Mouse (Mus musculus) heart, embryonic 10.5 days (tissue): ENCODE data around the gene Lix1. TPM values are rescaled to one million over a fixed set of nuclear protein-coding genes. Genes with fewer than 3 reads are reported as not detected.

Source experiments
- DNase-seq: peaks from one replicate; pipeline ENCODE4 v3.0.0-alpha.2; 2017; ENCODE audit warnings: low spot score
- H3K27ac ChIP-seq: fragments of 300-500 bp; sonication (generic); 2 replicates; pipeline ENCODE4 v1.5.1; 2016; ENCODE audit warnings: mild to moderate bottlenecking
- H3K27me3 ChIP-seq: fragments of 300-500 bp; sonication (generic); 2 replicates; pipeline ENCODE4 v1.6.1; 2016; ENCODE audit warnings: mild to moderate bottlenecking; ENCODE audit not compliant: poor library complexity, insufficient read depth, severe bottlenecking
- H3K36me3 ChIP-seq: fragments of 300-500 bp; sonication (generic); 2 replicates; pipeline ENCODE4 v1.6.1; 2016; ENCODE audit warnings: mild to moderate bottlenecking, moderate library complexity
- H3K4me1 ChIP-seq: fragments of 300-500 bp; sonication (generic); 2 replicates; pipeline ENCODE4 v1.6.1; 2016; ENCODE audit warnings: mild to moderate bottlenecking
- H3K4me3 ChIP-seq: fragments of 300-500 bp; sonication (generic); 2 replicates; pipeline ENCODE4 v1.5.1; 2016; ENCODE audit warnings: mild to moderate bottlenecking, moderate library complexity
- H3K9me3 ChIP-seq: fragments of 300-500 bp; sonication (generic); 2 replicates; pipeline ENCODE4 v1.6.1; 2016; ENCODE audit warnings: mild to moderate bottlenecking, moderate library complexity
- WGBS: fragments of 180-500 bp; shearing (Covaris S2); methylation state at CpG from one replicate; pipeline ENCODE4 v1.1.7; 2016; 5-methylcytosine and 5-hydroxymethylcytosine counted together
- polyA plus RNA-seq: library from polyadenylated mRNA; unstranded; fragments of >200 nt; fragmentation: Nextera tagmentation; extraction: Ambion mirVana; gene quantifications from 2 replicates; pipeline ENCODE4 v1.2.1, GENCODE M21; 2016

Gene Lix1
- polyA plus RNA-seq, 1 experiment from 2014 or later: 31.2 TPM

DNA sequence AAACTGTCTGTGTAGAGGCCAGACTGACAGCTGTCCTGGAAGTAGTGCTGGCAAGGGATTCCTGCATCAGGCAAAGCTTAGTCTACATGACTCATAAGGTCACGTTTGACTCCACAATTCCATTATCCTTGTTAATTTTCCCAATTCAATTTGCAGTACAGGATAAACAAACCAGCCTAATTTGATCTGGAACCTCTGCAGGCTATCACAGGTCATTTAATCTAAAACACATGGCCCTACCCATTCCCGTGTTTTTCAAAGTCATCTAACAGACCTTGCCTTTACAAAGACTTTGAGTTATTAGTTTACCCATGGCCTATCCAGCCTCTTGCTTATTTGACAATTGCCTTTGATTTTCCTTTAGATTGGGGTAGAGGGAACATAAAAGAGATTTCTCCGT, 23.4 kb downstream of the Lix1 start:
- Histone ChIP-seq H3K9me3 (no peaks in the 10 kb centered on the region), H3K27me3 (no peaks in the 10 kb centered on the region), H3K36me3 (no peaks in the 10 kb centered on the region), H3K27ac (no peak overlapping the region), H3K4me1 (no peaks in the 10 kb centered on the region), H3K4me3 (no peak overlapping the region)
- no peak for DNase-seq
- WGBS: 55% methylated on average over 3 of the region's 3 CpGs

DNA sequence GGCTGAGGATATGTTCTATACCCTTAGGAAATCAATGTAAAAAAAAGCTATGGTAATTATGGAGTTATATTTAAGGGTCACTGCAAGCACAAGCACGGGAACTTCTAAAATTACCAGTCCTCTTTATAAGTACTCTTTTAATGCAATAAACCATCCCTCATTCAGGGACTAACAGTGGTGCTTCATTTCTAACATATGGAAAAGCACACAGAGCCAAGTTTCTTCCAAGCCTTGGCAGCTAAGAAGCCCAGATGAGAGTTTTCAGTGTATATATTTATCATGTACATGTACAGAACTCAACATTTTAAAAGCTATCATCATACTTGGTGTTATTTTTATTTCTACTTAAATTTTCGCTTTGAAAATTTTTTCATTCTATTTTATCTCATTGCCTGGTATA, 26.4 kb downstream of the Lix1 start:
- WGBS: 79% methylated on average over 2 of the region's 2 CpGs
- H3K36me3 ChIP-seq: no peaks in the 10 kb centered on the region
- no peak overlapping the region for H3K27ac ChIP-seq
- H3K9me3 ChIP-seq: no peaks in the 10 kb centered on the region
- H3K4me3 ChIP-seq: no peak overlapping the region
- DNase-seq: no peak
- H3K4me1 ChIP-seq: no peaks in the 10 kb centered on the region
- H3K27me3 ChIP-seq: no peaks in the 10 kb centered on the region

GRCm38 (mm10) chr17:17433679-17434078, 31.2 kb downstream of the Lix1 start:
- Histone ChIP-seq H3K27me3 (no peaks in the 10 kb centered on the region), H3K4me3 (no peak overlapping the region), H3K27ac (no peak overlapping the region), H3K36me3 (no peaks in the 10 kb centered on the region), H3K9me3 (no peaks in the 10 kb centered on the region), H3K4me1 (peaks cover 5% of the 10 kb centered on the region; the same call in 1 of the 2 replicates)
- no peak for DNase-seq
- 82% methylated on average over 4 of the region's 4 CpGs for WGBS

GRCm38 (mm10) chr17:17438576-17439191, 36.2 kb downstream of the Lix1 start:
- Histone ChIP-seq H3K9me3 (no peaks in the 10 kb centered on the region), H3K27me3 (no peaks in the 10 kb centered on the region), H3K4me3 (no peak overlapping the region), H3K4me1 (peaks cover 12% of the 10 kb centered on the region; the same call in 1 of the 2 replicates), H3K27ac (peak overlapping the region; percentile 77), H3K36me3 (no peaks in the 10 kb centered on the region)
- peak; percentile 82 for DNase-seq

DNA sequence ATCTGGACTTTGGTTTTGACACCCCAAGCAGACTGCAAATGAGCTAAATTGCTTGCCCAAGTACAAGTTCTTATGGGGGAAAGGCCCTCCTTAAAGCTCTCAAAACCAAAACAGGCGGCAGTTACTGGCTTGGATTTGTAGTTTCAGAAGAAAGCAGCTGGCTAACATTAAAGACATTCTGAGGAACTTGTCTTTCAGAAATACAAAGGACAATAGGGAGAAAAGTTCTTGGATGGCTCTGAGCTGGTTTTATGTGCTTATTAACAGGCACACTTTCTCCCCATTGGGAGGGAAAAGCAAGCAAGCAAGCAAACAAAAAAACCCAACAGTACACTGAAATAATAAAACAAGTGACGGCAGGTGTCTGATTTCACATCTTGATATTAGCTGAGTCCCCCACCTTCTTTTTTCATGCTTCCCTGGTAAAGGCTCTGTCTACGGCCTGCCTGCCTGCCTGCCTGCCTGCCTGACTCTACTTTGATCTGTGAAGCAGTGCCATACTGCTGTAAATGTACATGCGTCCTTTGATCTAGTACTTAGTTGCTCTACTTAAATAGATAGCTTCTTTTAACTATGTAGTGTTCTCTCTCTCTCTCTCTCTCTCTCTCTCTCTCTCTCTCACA, 39.5 kb downstream of the Lix1 start:
- 40% methylated on average over 4 of the region's 4 CpGs for WGBS
- H3K27me3 ChIP-seq: no peaks in the 10 kb centered on the region
- no peak overlapping the region; the same call in 1 of the 2 replicates for H3K27ac ChIP-seq
- no peaks in the 10 kb centered on the region for H3K36me3 ChIP-seq
- H3K9me3 ChIP-seq: no peaks in the 10 kb centered on the region
- H3K4me1 ChIP-seq: peaks cover 12% of the 10 kb centered on the region; the same call in 1 of the 2 replicates
- no peak for DNase-seq
- H3K4me3 ChIP-seq: no peak overlapping the region

- Histone ChIP-seq H3K27ac (no peak overlapping the region), H3K9me3 (no peaks in the 10 kb centered on the region), H3K4me1 (peaks cover 7% of the 10 kb centered on the region; the same call in 1 of the 2 replicates), H3K36me3 (no peaks in the 10 kb centered on the region), H3K27me3 (no peaks in the 10 kb centered on the region), H3K4me3 (no peak overlapping the region)
- DNase-seq: no peak
- 83% methylated on average over 3 of the region's 3 CpGs for WGBS
Measured at GRCm38 (mm10) chr17:17444297-17444886, 41.9 kb downstream of the Lix1 start.

DNA sequence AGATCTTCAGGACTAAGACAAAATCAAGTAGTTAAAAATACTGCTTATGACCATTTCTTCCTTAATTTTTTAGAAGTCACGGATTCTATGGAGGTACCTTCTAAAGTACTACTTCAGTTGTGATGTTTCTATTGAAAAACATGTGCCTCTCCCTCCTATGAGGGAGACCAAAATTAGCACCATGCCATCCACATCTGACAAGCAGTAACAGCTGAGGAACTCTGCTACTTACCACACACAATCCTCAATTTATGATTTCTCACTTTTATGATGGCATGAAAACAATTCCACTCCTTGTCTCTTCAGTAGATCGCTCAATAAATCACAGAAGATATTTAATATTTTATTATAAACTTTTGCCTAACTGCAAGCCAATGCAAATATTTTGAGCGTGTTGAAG, 44.2 kb downstream of the Lix1 start:
- no peak for DNase-seq
- WGBS: 84% methylated on average over 3 of the region's 3 CpGs
- no peak overlapping the region for H3K27ac ChIP-seq

GRCm38 (mm10) chr17:17447821-17448220, 45.3 kb downstream of the Lix1 start:
- 0 out of 2 replicates have a peak overlapping the region, but pooled peaks have one; percentile 91 for H3K27ac ChIP-seq
- WGBS: 86% methylated on average over 5 of the region's 5 CpGs

More for the DNA sequence above, 44.2 kb downstream of the Lix1 start:
- Histone ChIP-seq H3K36me3 (no peaks in the 10 kb centered on the region), H3K4me3 (no peak overlapping the region), H3K9me3 (no peaks in the 10 kb centered on the region), H3K27me3 (no peaks in the 10 kb centered on the region), H3K4me1 (peaks cover 13% of the 10 kb centered on the region; the same call in 1 of the 2 replicates)

DNA sequence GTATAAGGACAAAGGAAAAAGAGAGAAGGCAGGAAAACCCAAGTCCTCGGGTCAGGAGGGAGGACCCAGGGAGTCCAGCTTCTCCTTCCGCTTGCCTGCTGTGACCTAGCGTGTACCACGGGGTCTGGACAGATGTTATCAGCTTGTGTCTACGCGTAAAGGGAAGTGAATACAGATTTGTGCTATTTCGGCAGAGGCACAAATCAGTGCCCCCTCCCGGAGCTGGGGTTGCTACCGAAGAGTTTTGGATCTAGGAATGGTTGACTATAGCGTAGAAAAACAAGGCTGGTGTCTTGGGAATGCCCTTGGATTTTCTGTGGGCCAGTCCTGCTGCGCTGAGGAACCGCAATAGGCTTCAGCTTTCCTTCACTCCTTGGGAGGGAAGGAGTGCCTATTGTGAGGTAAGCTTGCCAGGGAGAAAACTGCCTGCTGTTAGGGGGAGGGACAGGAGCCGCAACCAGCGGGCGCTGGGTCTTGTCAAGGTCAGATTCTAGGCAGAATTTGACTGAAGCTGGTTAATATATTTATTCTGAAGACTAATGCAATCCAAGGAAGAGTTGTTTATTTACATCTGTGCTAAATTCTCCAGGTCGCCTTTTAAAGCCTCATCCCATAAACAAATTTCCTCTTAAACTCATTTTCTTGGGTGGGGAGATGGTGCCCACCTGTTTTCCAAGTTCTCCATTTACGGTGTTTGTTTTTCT, 46.4 kb downstream of the Lix1 start:
- peak; percentile 78 for DNase-seq
- Histone ChIP-seq H3K27ac (peak overlapping the region; percentile 91), H3K4me1 (peaks cover 13% of the 10 kb centered on the region; the same call in 1 of the 2 replicates), H3K36me3 (no peaks in the 10 kb centered on the region), H3K9me3 (no peaks in the 10 kb centered on the region), H3K27me3 (no peaks in the 10 kb centered on the region), H3K4me3 (peak overlapping the region; percentile 59)
- WGBS: 1% methylated on average over 17 of the region's 17 CpGs

More at GRCm38 (mm10) chr17:17447821-17448220, 45.3 kb downstream of the Lix1 start:
- H3K36me3 ChIP-seq: no peaks in the 10 kb centered on the region
- no peaks in the 10 kb centered on the region for H3K27me3 ChIP-seq
- H3K9me3 ChIP-seq: no peaks in the 10 kb centered on the region
- peaks cover 13% of the 10 kb centered on the region; the same call in 1 of the 2 replicates for H3K4me1 ChIP-seq
- H3K4me3 ChIP-seq: no peak overlapping the region
- DNase-seq: no peak

DNA sequence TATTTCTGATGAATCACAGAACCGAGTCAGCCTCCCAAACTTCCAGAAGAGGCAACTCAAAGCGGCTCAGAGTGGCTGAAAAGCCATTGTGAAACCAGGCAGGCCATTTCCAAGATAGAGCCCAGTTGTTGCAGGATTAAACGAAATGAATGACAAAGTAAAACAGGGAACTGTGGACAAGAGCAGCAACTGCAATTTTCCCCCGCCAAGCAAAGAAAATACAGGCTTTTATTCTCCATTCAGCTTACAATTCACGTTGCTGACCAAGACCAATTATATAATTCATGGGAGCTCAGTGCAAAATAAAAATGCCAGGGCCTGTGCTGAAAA, 46.9 kb downstream of the Lix1 start:
- no peak for DNase-seq
- Histone ChIP-seq H3K4me3 (peak overlapping the region; percentile 59), H3K27ac (peak overlapping the region; percentile 91), H3K36me3 (no peaks in the 10 kb centered on the region), H3K4me1 (peaks cover 13% of the 10 kb centered on the region; the same call in 1 of the 2 replicates), H3K27me3 (no peaks in the 10 kb centered on the region), H3K9me3 (no peaks in the 10 kb centered on the region)
- 12% methylated on average over 5 of the region's 5 CpGs for WGBS

GRCm38 (mm10) chr17:17451102-17451501, 48.6 kb downstream of the Lix1 start:
- Histone ChIP-seq H3K27me3 (no peaks in the 10 kb centered on the region), H3K36me3 (no peaks in the 10 kb centered on the region), H3K27ac (no peak overlapping the region), H3K4me1 (peaks cover 13% of the 10 kb centered on the region; the same call in 1 of the 2 replicates), H3K4me3 (no peak overlapping the region), H3K9me3 (no peaks in the 10 kb centered on the region)
- no peak for DNase-seq
- WGBS: 89% methylated on average over 1 of the region's 1 CpGs

- WGBS: 83% methylated on average over 3 of the region's 3 CpGs
- Histone ChIP-seq H3K9me3 (no peaks in the 10 kb centered on the region), H3K36me3 (no peaks in the 10 kb centered on the region), H3K4me1 (peaks cover 13% of the 10 kb centered on the region; the same call in 1 of the 2 replicates), H3K4me3 (no peak overlapping the region), H3K27ac (no peak overlapping the region), H3K27me3 (no peaks in the 10 kb centered on the region)
- DNase-seq: no peak
Measured at GRCm38 (mm10) chr17:17452617-17453016, 50.1 kb downstream of the Lix1 start.

- no peak for DNase-seq
- WGBS: 82% methylated on average over 1 of the region's 1 CpGs
Measured at GRCm38 (mm10) chr17:17454573-17454972, 52.1 kb downstream of the Lix1 start.

More at GRCm38 (mm10) chr17:17454573-17454972, 52.1 kb downstream of the Lix1 start:
- Histone ChIP-seq H3K27ac (no peak overlapping the region), H3K36me3 (no peaks in the 10 kb centered on the region), H3K9me3 (no peaks in the 10 kb centered on the region), H3K27me3 (no peaks in the 10 kb centered on the region), H3K4me1 (peaks cover 4% of the 10 kb centered on the region; the same call in 1 of the 2 replicates), H3K4me3 (no peak overlapping the region)
